Mouse (Mus musculus) heart, embryonic 11.5 days (tissue): ENCODE results near the gene Grhl3. TPM values are rescaled to one million over a fixed set of nuclear protein-coding genes. Genes with fewer than 3 reads are reported as not detected.

Source experiments
- ATAC-seq: fragments of 200-750 bp; cut with Nextera tagmentation; replicated peaks from 2 replicates; pipeline ENCODE4 v1.8.0; 2017; ENCODE audit warnings: moderate library complexity; ENCODE audit not compliant: insufficient number of reproducible peaks, low FRiP score, low TSS enrichment
- H3K27ac ChIP-seq: fragments of 300-500 bp; sonication (generic); 2 replicates; pipeline ENCODE4 v1.5.1; 2014; ENCODE audit warnings: mild to moderate bottlenecking, low read depth, low read length
- H3K27me3 ChIP-seq: fragments of 300-500 bp; sonication (generic); 2 replicates; pipeline ENCODE4 v1.6.1; 2014; ENCODE audit warnings: mild to moderate bottlenecking, low read length, mixed read lengths; ENCODE audit not compliant: control insufficient read depth, insufficient read depth
- H3K36me3 ChIP-seq: fragments of 300-500 bp; sonication (generic); 2 replicates; pipeline ENCODE4 v1.6.1; 2014; ENCODE audit warnings: mild to moderate bottlenecking, low read length, moderate library complexity, mixed read lengths; ENCODE audit not compliant: control insufficient read depth, insufficient read depth
- H3K4me1 ChIP-seq: fragments of 300-500 bp; sonication (generic); 2 replicates; pipeline ENCODE4 v1.6.1; 2014; ENCODE audit warnings: low read length; ENCODE audit not compliant: control insufficient read depth, insufficient read depth
- H3K4me2 ChIP-seq: fragments of 300-500 bp; sonication (generic); 2 replicates; pipeline ENCODE4 v1.6.1; 2014; ENCODE audit warnings: mild to moderate bottlenecking, moderate library complexity
- H3K4me3 ChIP-seq: fragments of 300-500 bp; sonication (generic); 2 replicates; pipeline ENCODE4 v1.5.1; 2014; ENCODE audit warnings: low read depth, low read length
- H3K9ac ChIP-seq: fragments of 300-500 bp; sonication (generic); 2 replicates; pipeline ENCODE4 v1.6.1; 2014; ENCODE audit warnings: mild to moderate bottlenecking, low read depth, low read length, moderate library complexity
- H3K9me3 ChIP-seq: fragments of 300-500 bp; sonication (generic); replicated peaks from 2 replicates; pipeline ENCODE4 v1.6.1; 2016; ENCODE audit warnings: low read length; ENCODE audit not compliant: control insufficient read depth
- WGBS: fragments of 180-500 bp; shearing (Covaris S2); extraction: QIAGEN DNeasy Blood & Tissue Kit; methylation state at CpG from one replicate; pipeline ENCODE4 v1.1.7; 2014; ENCODE audit not compliant: insufficient replicate concordance; 5-methylcytosine and 5-hydroxymethylcytosine counted together
- polyA plus RNA-seq: library from polyadenylated mRNA; unstranded; fragments of >200 nt; fragmentation: Nextera tagmentation; extraction: Ambion mirVana; gene quantifications from 2 replicates; pipeline ENCODE4 v1.2.1, GENCODE M21; 2014

The Grhl3 gene
- polyA plus RNA-seq, 1 experiment from 2014 or later: 5.5 TPM

GRCm38 (mm10) chr4:135531771-135532613, 41.4 kb downstream of the Grhl3 start:
- WGBS: 49% methylated on average over 9 of the region's 9 CpGs
- H3K27me3 ChIP-seq: no peaks in the 10 kb centered on the region

GRCm38 (mm10) chr4:135531236-135531635, 42.2 kb downstream of the Grhl3 start:
- WGBS: 86% methylated on average over 9 of the region's 9 CpGs
- H3K4me2 ChIP-seq: no peak overlapping the region
- H3K27me3 ChIP-seq: no peaks in the 10 kb centered on the region
- no peak overlapping the region for H3K9ac ChIP-seq
- ATAC-seq: no peak
- no peak overlapping the region for H3K4me3 ChIP-seq
- H3K9me3 ChIP-seq: peaks cover 6% of the 10 kb centered on the region
- H3K36me3 ChIP-seq: no peaks in the 10 kb centered on the region
- no peak overlapping the region for H3K27ac ChIP-seq
- H3K4me1 ChIP-seq: peaks cover 3% of the 10 kb centered on the region; the same call in 1 of the 2 replicates

More at GRCm38 (mm10) chr4:135531771-135532613, 41.4 kb downstream of the Grhl3 start:
- H3K9ac ChIP-seq: no peak overlapping the region
- no peaks in the 10 kb centered on the region for H3K36me3 ChIP-seq
- peaks cover 6% of the 10 kb centered on the region for H3K9me3 ChIP-seq
- ATAC-seq: no peak
- no peak overlapping the region for H3K4me2 ChIP-seq
- H3K27ac ChIP-seq: no peak overlapping the region
- no peak overlapping the region for H3K4me3 ChIP-seq
- 0 out of 2 replicates have a peak, but pooled peaks cover 5% of the 10 kb centered on the region for H3K4me1 ChIP-seq

- Histone ChIP-seq H3K4me2 (no peak overlapping the region), H3K36me3 (no peaks in the 10 kb centered on the region), H3K27ac (no peak overlapping the region), H3K9me3 (peaks cover 6% of the 10 kb centered on the region), H3K27me3 (0 out of 2 replicates have a peak, but pooled peaks cover 4% of the 10 kb centered on the region), H3K9ac (no peak overlapping the region), H3K4me1 (peaks cover 6% of the 10 kb centered on the region; the same call in 1 of the 2 replicates), H3K4me3 (no peak overlapping the region)
- no peak for ATAC-seq
- 62% methylated on average over 2 of the region's 2 CpGs for whole genome bisulfite sequencing
Measured at GRCm38 (mm10) chr4:135530270-135530669, 43.2 kb downstream of the Grhl3 start.

- Histone ChIP-seq H3K9ac (no peak overlapping the region), H3K4me3 (no peak overlapping the region), H3K9me3 (peaks cover 6% of the 10 kb centered on the region), H3K36me3 (no peaks in the 10 kb centered on the region), H3K27ac (no peak overlapping the region), H3K4me1 (peaks cover 6% of the 10 kb centered on the region; the same call in 1 of the 2 replicates), H3K27me3 (peaks cover 7% of the 10 kb centered on the region; the same call in 1 of the 2 replicates), H3K4me2 (no peak overlapping the region; the same call in 1 of the 2 replicates)
- no peak for ATAC-seq
- WGBS: 35% methylated on average over 14 of the region's 14 CpGs
Measured at GRCm38 (mm10) chr4:135526039-135526710, 47.3 kb downstream of the Grhl3 start.

- Histone ChIP-seq H3K4me2 (no peak overlapping the region), H3K9ac (peak overlapping the region; percentile 18; the same call in 1 of the 2 replicates), H3K27me3 (peaks cover 7% of the 10 kb centered on the region; the same call in 1 of the 2 replicates), H3K36me3 (no peaks in the 10 kb centered on the region), H3K4me1 (peaks cover 6% of the 10 kb centered on the region; the same call in 1 of the 2 replicates), H3K9me3 (peaks cover under 1% of the 10 kb centered on the region; the same call in 1 of the 2 replicates), H3K4me3 (no peak overlapping the region), H3K27ac (no peak overlapping the region)
- WGBS: 67% methylated on average over 12 of the region's 12 CpGs
- ATAC-seq: no peak
Measured at GRCm38 (mm10) chr4:135525057-135525456, 48.4 kb downstream of the Grhl3 start.

GRCm38 (mm10) chr4:135523939-135524338, 49.5 kb downstream of the Grhl3 start:
- H3K4me1 ChIP-seq: peaks cover 6% of the 10 kb centered on the region; the same call in 1 of the 2 replicates
- no peak overlapping the region for H3K27ac ChIP-seq
- 21% methylated on average over 4 of the region's 7 CpGs for WGBS
- peaks cover 7% of the 10 kb centered on the region; the same call in 1 of the 2 replicates for H3K27me3 ChIP-seq
- no peak overlapping the region for H3K4me2 ChIP-seq
- no peaks in the 10 kb centered on the region for H3K9me3 ChIP-seq
- H3K9ac ChIP-seq: no peak overlapping the region
- no peak for ATAC-seq
- H3K36me3 ChIP-seq: no peaks in the 10 kb centered on the region
- H3K4me3 ChIP-seq: no peak overlapping the region

- H3K4me1 ChIP-seq: no peaks in the 10 kb centered on the region
- no peak overlapping the region for H3K27ac ChIP-seq
- no peaks in the 10 kb centered on the region for H3K36me3 ChIP-seq
- peaks cover 4% of the 10 kb centered on the region; the same call in 1 of the 2 replicates for H3K27me3 ChIP-seq
- H3K4me3 ChIP-seq: no peak overlapping the region
- H3K9ac ChIP-seq: no peak overlapping the region
- H3K9me3 ChIP-seq: no peaks in the 10 kb centered on the region; the same call in 1 of the 2 replicates
- no peak for ATAC-seq
- no peak overlapping the region for H3K4me2 ChIP-seq
- 72% methylated on average over 9 of the region's 9 CpGs for WGBS
Measured at GRCm38 (mm10) chr4:135520421-135520820, 53.0 kb downstream of the Grhl3 start.

GRCm38 (mm10) chr4:135518135-135518534, 55.3 kb downstream of the Grhl3 start:
- no peak overlapping the region for H3K4me2 ChIP-seq
- peaks cover 3% of the 10 kb centered on the region; the same call in 1 of the 2 replicates for H3K27me3 ChIP-seq
- WGBS: 75% methylated on average over 12 of the region's 12 CpGs

More at GRCm38 (mm10) chr4:135518135-135518534, 55.3 kb downstream of the Grhl3 start:
- H3K4me1 ChIP-seq: no peaks in the 10 kb centered on the region
- H3K9ac ChIP-seq: no peak overlapping the region
- ATAC-seq: no peak
- no peak overlapping the region for H3K27ac ChIP-seq
- H3K36me3 ChIP-seq: no peaks in the 10 kb centered on the region
- H3K4me3 ChIP-seq: no peak overlapping the region
- H3K9me3 ChIP-seq: no peaks in the 10 kb centered on the region; the same call in 1 of the 2 replicates
